Mouse (Mus musculus): Measurements from ENCODE around the gene Surf4. TPM values are rescaled to one million over a fixed set of nuclear protein-coding genes. Genes with fewer than 3 reads are reported as not detected.

Surf4 gene
- polyA plus RNA-seq, 1 experiment: 198 TPM

GRCm38 (mm10) chr2:26915927-26916728 is 17.6 kb downstream of the Surf4 start, which contains the start of the genes Surf2 and Surf1:
Gene Surf2, plus strand, starts transcription at chr2:26916367.
Gene Surf1, minus strand, starts transcription at chr2:26916530.
- 1% methylated on average over 47 of the region's 47 CpGs for WGBS
- no peak for TF ChIP-seq CTCF (conservative IDR thresholded peaks at IDR 0.05; ENCODE audit: insufficient read depth, insufficient read length, low read depth, low read length)
- peak; percentile 6 for TF ChIP-seq POLR2A (IDR thresholded peaks at IDR 0.05; ENCODE audit: low read depth, low read length)
- H3K27ac ChIP-seq (ENCODE audit: insufficient read depth, low read depth, low read length): peak within 1 kb of the TSS; percentile 70
- peaks cover 20% of the 10 kb centered on the region for H3K4me1 ChIP-seq (ENCODE audit: control insufficient read depth, insufficient read depth, low read length)
- peak; percentile 89 for DNase-seq
- H3K36me3 ChIP-seq (ENCODE audit: control insufficient read depth, insufficient read depth, low read length): peaks cover 4% of the 10 kb centered on the region; the same call in 1 of the 2 replicates
- no peaks in the 10 kb centered on the region for H3K27me3 ChIP-seq (replicated peaks; ENCODE audit: control insufficient read depth, insufficient read depth, low read length)
- peak within 1 kb of the TSS; percentile 78 for H3K4me3 ChIP-seq (ENCODE audit: insufficient read depth, low read depth, low read length)

- no peaks in the 10 kb centered on the region for H3K27me3 ChIP-seq (replicated peaks; ENCODE audit: control insufficient read depth, insufficient read depth, low read length)
- WGBS: 63% methylated on average over 8 of the region's 8 CpGs
- TF ChIP-seq POLR2A (IDR thresholded peaks at IDR 0.05; ENCODE audit: low read depth, low read length): no peak
- no peak for TF ChIP-seq CTCF (conservative IDR thresholded peaks at IDR 0.05; ENCODE audit: insufficient read depth, insufficient read length, low read depth, low read length)
- H3K4me3 ChIP-seq (ENCODE audit: insufficient read depth, low read depth, low read length): no peak overlapping the region
- peaks cover 4% of the 10 kb centered on the region; the same call in 1 of the 2 replicates for H3K36me3 ChIP-seq (ENCODE audit: control insufficient read depth, insufficient read depth, low read length)
- DNase-seq: no peak
- H3K27ac ChIP-seq (ENCODE audit: insufficient read depth, low read depth, low read length): no peak overlapping the region
- peaks cover 12% of the 10 kb centered on the region for H3K4me1 ChIP-seq (ENCODE audit: control insufficient read depth, insufficient read depth, low read length)
Measured at GRCm38 (mm10) chr2:26914148-26914941, 19.4 kb downstream of the Surf4 start.

GRCm38 (mm10) chr2:26913416-26914147 is 20.1 kb downstream of the Surf4 start:
- Histone ChIP-seq H3K4me1 (ENCODE audit: control insufficient read depth, insufficient read depth, low read length) (peaks cover 14% of the 10 kb centered on the region), H3K27ac (ENCODE audit: insufficient read depth, low read depth, low read length) (no peak overlapping the region), H3K36me3 (ENCODE audit: control insufficient read depth, insufficient read depth, low read length) (peaks cover 4% of the 10 kb centered on the region; the same call in 1 of the 2 replicates), H3K4me3 (ENCODE audit: insufficient read depth, low read depth, low read length) (no peak overlapping the region), H3K27me3 (replicated peaks; ENCODE audit: control insufficient read depth, insufficient read depth, low read length) (no peaks in the 10 kb centered on the region)
- WGBS: 81% methylated on average over 17 of the region's 17 CpGs
- no peak for DNase-seq
- TF ChIP-seq POLR2A (IDR thresholded peaks at IDR 0.05; ENCODE audit: low read depth, low read length) (no peak), CTCF (conservative IDR thresholded peaks at IDR 0.05; ENCODE audit: insufficient read depth, insufficient read length, low read depth, low read length) (no peak)

GRCm38 (mm10) chr2:26912253-26912770 is 21.4 kb downstream of the Surf4 start:
- Histone ChIP-seq H3K4me1 (ENCODE audit: control insufficient read depth, insufficient read depth, low read length) (peaks cover 14% of the 10 kb centered on the region), H3K4me3 (ENCODE audit: insufficient read depth, low read depth, low read length) (peak overlapping the region; percentile 96; the same call in 1 of the 2 replicates), H3K27me3 (replicated peaks; ENCODE audit: control insufficient read depth, insufficient read depth, low read length) (no peaks in the 10 kb centered on the region), H3K27ac (ENCODE audit: insufficient read depth, low read depth, low read length) (no peak overlapping the region), H3K36me3 (ENCODE audit: control insufficient read depth, insufficient read depth, low read length) (peaks cover 4% of the 10 kb centered on the region; the same call in 1 of the 2 replicates)
- no peak for DNase-seq
- TF ChIP-seq CTCF (conservative IDR thresholded peaks at IDR 0.05; ENCODE audit: insufficient read depth, insufficient read length, low read depth, low read length) (no peak), POLR2A (IDR thresholded peaks at IDR 0.05; ENCODE audit: low read depth, low read length) (no peak)
- WGBS: 46% methylated on average over 5 of the region's 5 CpGs

- H3K4me1 ChIP-seq (ENCODE audit: control insufficient read depth, insufficient read depth, low read length): peaks cover 10% of the 10 kb centered on the region; the same call in 1 of the 2 replicates
- H3K27ac ChIP-seq (ENCODE audit: insufficient read depth, low read depth, low read length): peak overlapping the region; percentile 78
- H3K36me3 ChIP-seq (ENCODE audit: control insufficient read depth, insufficient read depth, low read length): peaks cover 4% of the 10 kb centered on the region; the same call in 1 of the 2 replicates
- DNase-seq: no peak
- no peak for TF ChIP-seq CTCF (conservative IDR thresholded peaks at IDR 0.05; ENCODE audit: insufficient read depth, insufficient read length, low read depth, low read length)
- TF ChIP-seq POLR2A (IDR thresholded peaks at IDR 0.05; ENCODE audit: low read depth, low read length): no peak
- H3K4me3 ChIP-seq (ENCODE audit: insufficient read depth, low read depth, low read length): peak overlapping the region; percentile 96
- H3K27me3 ChIP-seq (replicated peaks; ENCODE audit: control insufficient read depth, insufficient read depth, low read length): no peaks in the 10 kb centered on the region
- WGBS: under 1% methylated on average over 37 of the region's 37 CpGs
Measured at GRCm38 (mm10) chr2:26910994-26911765, 22.5 kb downstream of the Surf4 start.

Data from kidney, adult 2 months (tissue).